Mouse (Mus musculus) testis, adult 2 months (tissue): ENCODE results near the gene Rab11fip3. TPM values are rescaled to one million over a fixed set of nuclear protein-coding genes. Genes with fewer than 3 reads are reported as not detected.

ENCODE experiments used
- H3K27ac ChIP-seq: fragments of 200-500 bp; 2 replicates; pipeline ENCODE4 v1.5.1; 2012; ENCODE audit warnings: low read depth, low read length; ENCODE audit not compliant: control insufficient read depth, insufficient read depth
- H3K27me3 ChIP-seq: fragments of 200-500 bp; 2 replicates; pipeline ENCODE4 v1.6.1; 2012; ENCODE audit warnings: mild to moderate bottlenecking, low read length, moderate library complexity; ENCODE audit not compliant: control insufficient read depth, insufficient read depth
- H3K36me3 ChIP-seq: fragments of 200-500 bp; 2 replicates; pipeline ENCODE4 v1.6.1; 2012; ENCODE audit warnings: mild to moderate bottlenecking, low read length; ENCODE audit not compliant: control insufficient read depth, insufficient read depth
- H3K4me1 ChIP-seq: fragments of 200-500 bp; 2 replicates; pipeline ENCODE4 v1.6.1; 2012; ENCODE audit warnings: low read length; ENCODE audit not compliant: control insufficient read depth, insufficient read depth
- H3K4me3 ChIP-seq: fragments of 200-500 bp; 2 replicates; pipeline ENCODE4 v1.5.1; 2012; ENCODE audit warnings: low read depth, mild to moderate bottlenecking, low read length, moderate library complexity, mixed read lengths; ENCODE audit not compliant: control insufficient read depth
- CTCF ChIP-seq: fragments of 200-500 bp; IDR thresholded peaks from 2 replicates; pipeline ENCODE4 v1.5.1; 2012; ENCODE audit warnings: low read depth, mild to moderate bottlenecking, inconsistent platforms, low read length, moderate library complexity; ENCODE audit not compliant: control insufficient read depth, insufficient read depth, insufficient replicate concordance
- POLR2A ChIP-seq: fragments of 200-500 bp; IDR thresholded peaks from 2 replicates; pipeline ENCODE4 v1.6.1; 2012; ENCODE audit warnings: low read depth, mild to moderate bottlenecking, inconsistent platforms, low read length, moderate library complexity; ENCODE audit not compliant: control insufficient read depth
- polyA plus RNA-seq: library from polyadenylated mRNA; depleted of rRNA; stranded (reverse); fragments of >200 nt; gene quantifications from 2 replicates; pipeline ENCODE4 v1.2.3, GENCODE M21; 2012

Rab11fip3 gene
- polyA plus RNA-seq, 1 experiment = 37.5 TPM

DNA sequence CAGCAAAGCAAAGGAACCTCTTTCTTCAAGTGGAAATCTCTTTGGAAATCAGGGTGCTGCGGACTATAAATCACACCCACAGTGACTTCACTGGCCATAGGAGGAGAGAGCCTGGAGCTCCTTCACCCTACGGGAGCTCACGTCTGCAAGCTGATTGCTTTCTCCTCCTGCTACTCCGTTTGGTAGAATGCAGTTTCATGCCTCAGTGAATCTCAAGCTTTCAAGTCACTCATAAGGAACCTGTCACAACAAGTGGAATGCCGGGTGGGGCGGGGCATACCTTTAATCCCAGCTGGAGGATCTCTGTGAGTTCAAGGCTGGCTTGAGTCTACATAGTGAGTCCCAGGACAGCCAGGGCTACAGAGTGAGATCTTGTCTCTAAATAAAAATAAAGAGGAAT lies 14.2 kb downstream of the Rab11fip3 start:
- TF ChIP-seq CTCF = no peak
- TF ChIP-seq POLR2A = no peak
- Histone ChIP-seq H3K27me3 (no peaks in the 10 kb centered on the region), H3K36me3 (no peaks in the 10 kb centered on the region; the same call in 1 of the 2 replicates), H3K27ac (no peak overlapping the region), H3K4me3 (no peak overlapping the region), H3K4me1 (no peaks in the 10 kb centered on the region)

DNA sequence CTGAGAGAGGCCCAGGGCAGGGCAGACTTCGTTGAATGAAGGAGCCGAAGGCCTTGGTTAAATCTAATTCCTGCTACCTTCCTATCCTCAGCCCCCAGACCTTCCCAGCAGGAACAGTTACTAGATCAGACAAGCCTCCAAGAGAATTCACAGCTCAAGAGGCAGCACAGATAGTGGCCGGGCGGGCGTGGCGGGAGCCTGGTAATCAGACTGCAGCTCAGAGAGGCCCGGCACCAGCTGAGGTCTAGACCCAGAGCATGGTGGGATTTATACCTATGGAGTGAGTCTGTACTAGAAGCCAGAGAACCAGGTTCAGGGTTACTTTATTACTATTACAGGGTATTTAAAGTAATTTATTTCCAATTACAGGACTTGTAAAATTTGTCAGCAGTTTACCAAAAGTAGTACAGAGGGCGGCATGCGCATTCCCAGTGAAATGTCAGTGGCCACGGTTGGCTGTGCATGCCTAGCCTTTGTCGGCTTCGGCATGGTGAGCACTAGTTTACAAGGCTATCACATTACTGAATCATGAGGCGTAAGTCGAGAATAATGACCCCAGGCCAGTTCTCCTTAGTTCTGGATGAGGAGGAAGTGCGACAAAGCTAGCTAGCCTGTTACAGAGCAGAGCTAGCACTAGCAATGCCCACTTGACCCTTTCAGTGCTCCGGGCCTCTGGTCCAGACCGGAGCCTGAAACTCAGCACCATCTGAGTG lies 15.1 kb downstream of the Rab11fip3 start:
- H3K27me3 ChIP-seq = no peaks in the 10 kb centered on the region
- no peak overlapping the region for H3K4me3 ChIP-seq
- H3K36me3 ChIP-seq = no peaks in the 10 kb centered on the region; the same call in 1 of the 2 replicates
- H3K4me1 ChIP-seq = no peaks in the 10 kb centered on the region
- TF ChIP-seq CTCF (no peak), POLR2A (no peak)
- H3K27ac ChIP-seq = no peak overlapping the region

DNA sequence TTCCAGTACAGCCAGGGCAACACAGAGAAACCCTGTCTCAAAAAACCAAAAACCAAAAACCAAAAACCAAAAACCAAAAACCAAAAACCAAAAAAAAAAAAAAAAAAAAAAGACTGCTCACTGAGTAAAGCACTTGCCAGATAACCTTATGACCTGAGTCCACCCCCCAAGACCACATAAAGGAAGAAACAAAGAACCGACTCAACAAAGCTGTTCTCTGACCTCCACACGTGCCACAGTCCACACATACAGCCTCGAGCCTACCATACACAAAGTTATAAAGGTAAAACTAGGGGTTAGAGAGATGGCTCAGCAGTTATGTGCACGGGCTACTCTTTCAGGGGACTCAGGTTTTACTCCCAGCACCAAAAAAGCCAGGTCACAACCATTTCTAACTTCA lies 16.6 kb downstream of the Rab11fip3 start:
- no peaks in the 10 kb centered on the region for H3K27me3 ChIP-seq
- TF ChIP-seq POLR2A (no peak), CTCF (no peak)
- no peaks in the 10 kb centered on the region for H3K4me1 ChIP-seq
- no peaks in the 10 kb centered on the region; the same call in 1 of the 2 replicates for H3K36me3 ChIP-seq
- H3K27ac ChIP-seq = no peak overlapping the region
- no peak overlapping the region for H3K4me3 ChIP-seq

DNA sequence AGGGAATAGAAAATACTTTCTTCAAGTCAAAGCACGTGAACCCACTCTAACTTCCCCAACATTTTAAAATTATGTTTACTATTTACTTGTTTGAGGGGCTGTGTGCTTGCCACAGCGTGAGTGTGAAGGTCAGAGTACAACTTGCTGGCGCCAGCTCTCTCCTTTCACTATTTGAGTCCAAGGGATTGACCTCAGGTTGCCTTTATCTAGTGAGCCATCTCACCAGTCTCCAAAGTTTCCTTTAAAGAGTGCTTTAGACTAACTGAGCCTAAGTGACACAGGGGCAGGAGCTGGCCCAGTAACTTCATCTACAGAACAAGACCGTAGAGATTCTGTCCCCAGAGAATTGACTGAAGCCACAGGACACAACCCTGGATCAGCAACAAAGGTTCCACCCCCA lies 17.3 kb downstream of the Rab11fip3 start:
- Histone ChIP-seq H3K36me3 (no peaks in the 10 kb centered on the region; the same call in 1 of the 2 replicates), H3K4me3 (no peak overlapping the region), H3K27me3 (no peaks in the 10 kb centered on the region), H3K4me1 (no peaks in the 10 kb centered on the region), H3K27ac (no peak overlapping the region)
- TF ChIP-seq CTCF = no peak
- TF ChIP-seq POLR2A = no peak

DNA sequence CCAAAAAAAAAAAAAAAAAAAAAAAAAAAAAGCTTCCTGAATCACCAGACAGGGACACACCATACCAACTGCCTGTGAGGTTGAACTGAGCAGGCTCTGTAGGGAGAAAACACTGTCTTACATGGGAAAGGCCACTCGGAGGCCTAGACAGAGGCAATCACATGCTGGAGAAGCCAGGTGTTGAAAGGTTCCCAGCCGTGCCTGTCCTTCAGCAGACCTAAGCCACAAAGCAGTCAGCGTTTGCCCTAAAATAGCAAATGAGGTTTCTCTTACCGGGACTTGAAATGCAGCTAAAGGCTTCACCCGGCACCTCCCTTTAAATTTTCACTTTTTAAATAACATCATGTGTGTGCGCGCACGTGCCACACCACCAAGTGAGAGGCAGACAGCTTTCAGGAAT lies 21.2 kb downstream of the Rab11fip3 start:
- TF ChIP-seq POLR2A = no peak
- no peak for TF ChIP-seq CTCF
- Histone ChIP-seq H3K4me1 (no peaks in the 10 kb centered on the region), H3K4me3 (no peak overlapping the region), H3K27ac (no peak overlapping the region), H3K27me3 (no peaks in the 10 kb centered on the region), H3K36me3 (no peaks in the 10 kb centered on the region)

DNA sequence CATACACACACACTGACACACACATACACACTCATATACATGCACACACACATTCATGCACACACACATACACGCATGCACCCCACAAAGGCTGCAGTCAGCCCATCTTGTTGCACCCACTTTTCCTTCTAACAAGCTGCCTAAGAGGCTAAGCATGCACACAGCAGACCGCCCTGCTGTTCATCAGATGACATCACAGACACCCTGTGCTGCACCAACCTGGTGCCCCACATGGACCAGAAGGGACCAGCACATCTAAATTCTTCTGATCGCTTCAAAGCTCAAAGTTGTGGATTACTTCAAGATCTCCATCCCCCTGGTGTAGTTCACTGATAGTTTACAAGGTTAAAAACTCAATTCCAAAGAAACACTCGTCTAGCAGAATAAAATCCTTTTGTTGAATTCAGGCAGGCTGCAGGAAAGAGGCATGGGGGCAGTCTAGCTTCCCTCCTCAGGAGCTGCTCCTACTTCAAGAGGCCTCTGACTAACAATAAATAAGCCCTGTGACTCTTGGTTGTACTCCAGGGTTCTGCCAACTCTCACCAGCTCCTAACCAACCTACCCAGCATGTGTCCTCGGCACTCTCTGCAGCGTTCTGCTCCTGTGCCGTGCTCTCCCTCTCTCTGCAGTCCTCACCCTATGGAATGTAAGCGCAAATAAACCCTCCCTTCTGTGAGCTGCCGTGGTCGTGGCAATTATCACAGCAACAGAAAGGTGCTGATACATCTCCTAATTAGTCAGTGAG lies 22.9 kb downstream of the Rab11fip3 start:
- no peak overlapping the region for H3K27ac ChIP-seq
- no peaks in the 10 kb centered on the region for H3K27me3 ChIP-seq
- H3K36me3 ChIP-seq = no peaks in the 10 kb centered on the region
- H3K4me1 ChIP-seq = no peaks in the 10 kb centered on the region
- no peak overlapping the region for H3K4me3 ChIP-seq
- TF ChIP-seq POLR2A (no peak), CTCF (no peak)

DNA sequence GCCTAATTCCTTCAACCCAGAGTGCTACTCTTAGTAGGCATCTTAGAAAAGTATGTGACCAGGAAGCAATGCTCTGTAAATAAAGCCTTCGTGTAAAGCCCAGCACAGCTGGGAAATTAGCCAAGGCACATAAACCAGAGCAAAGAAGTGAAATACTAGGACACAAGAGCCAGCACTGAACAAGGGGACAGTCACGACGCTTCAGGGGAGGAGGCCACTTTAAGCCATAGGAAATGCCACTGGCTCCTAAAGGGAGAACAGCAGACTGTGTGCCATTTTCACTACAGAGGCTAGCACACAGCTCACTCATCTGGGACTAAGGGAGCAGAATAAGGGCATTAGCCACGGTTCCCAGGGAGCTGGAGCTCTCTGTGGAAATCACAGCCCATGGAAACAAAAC lies 24.1 kb downstream of the Rab11fip3 start:
- Histone ChIP-seq H3K36me3 (no peaks in the 10 kb centered on the region), H3K4me3 (no peak overlapping the region), H3K27ac (no peak overlapping the region), H3K27me3 (no peaks in the 10 kb centered on the region), H3K4me1 (no peaks in the 10 kb centered on the region)
- TF ChIP-seq CTCF = no peak
- TF ChIP-seq POLR2A = no peak

DNA sequence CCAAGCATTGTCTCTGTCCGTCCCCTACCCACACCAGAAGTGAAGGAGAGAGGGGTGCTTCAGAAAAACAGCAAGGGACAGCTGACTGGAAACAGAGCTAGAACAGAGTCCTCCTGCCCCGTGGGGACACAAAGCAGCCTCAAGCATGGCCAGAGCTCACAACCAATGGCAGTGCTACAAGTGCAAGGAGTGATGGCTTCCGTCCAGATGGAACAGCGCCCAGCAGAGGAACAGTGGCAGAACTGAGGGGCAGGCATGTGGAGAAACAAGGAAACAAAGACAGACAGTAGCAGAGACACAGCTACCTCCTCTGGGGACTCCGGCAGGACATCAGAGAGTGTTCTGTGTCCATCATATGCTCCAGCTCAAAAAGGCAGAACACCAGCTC lies 26.1 kb downstream of the Rab11fip3 start:
- Histone ChIP-seq H3K27me3 (no peaks in the 10 kb centered on the region), H3K36me3 (no peaks in the 10 kb centered on the region), H3K4me1 (no peaks in the 10 kb centered on the region), H3K4me3 (no peak overlapping the region), H3K27ac (peak overlapping the region; percentile 10; the same call in 1 of the 2 replicates)
- TF ChIP-seq CTCF (no peak), POLR2A (no peak)
